Mouse (Mus musculus) CH12.LX (cell line): ENCODE results near the gene Actrt2. TPM values are rescaled to one million over a fixed set of nuclear protein-coding genes. Genes with fewer than 3 reads are reported as not detected.

Experiments
- DNase-seq: peaks from one replicate; pipeline ENCODE4 v3.0.0-alpha.2; 2013; ENCODE audit errors: extremely low read depth
- H3K27ac ChIP-seq: 2 replicates; pipeline ENCODE4 v1.5.1; 2012; ENCODE audit warnings: low read depth, mild to moderate bottlenecking, control low read depth, moderate library complexity; ENCODE audit not compliant: insufficient read depth
- H3K27me3 ChIP-seq: replicated peaks from 2 replicates; pipeline ENCODE3; 2012; ENCODE audit warnings: inconsistent platforms
- H3K36me3 ChIP-seq, 2 experiments: replicated peaks in 1 of 2; 2 replicates each; pipeline versions ENCODE3 to v1.6.1; 2012; ENCODE audit warnings: inconsistent platforms in 1 of 2, low read length in 1 of 2, mild to moderate bottlenecking in 1 of 2, mixed read lengths in 1 of 2, moderate library complexity in 1 of 2; ENCODE audit not compliant: control insufficient read depth in 1 of 2, insufficient read depth in 1 of 2
- H3K4me1 ChIP-seq, 2 experiments: 2 replicates each; pipeline ENCODE4 v1.6.1; 2012; ENCODE audit warnings: inconsistent platforms in 1 of 2, moderate library complexity in 1 of 2; ENCODE audit not compliant: insufficient read depth in 2 of 2, control insufficient read depth in 1 of 2
- H3K4me2 ChIP-seq: 2 replicates; pipeline ENCODE4 v1.6.1; 2012; ENCODE audit warnings: low read depth, mild to moderate bottlenecking, control low read depth; ENCODE audit not compliant: poor library complexity, insufficient read depth, severe bottlenecking
- H3K4me3 ChIP-seq, 3 experiments: fragments of 150-350 bp in 1 of 3; sonication (generic) in 1 of 3; replicated peaks in 1 of 3; 2 replicates each; pipeline versions ENCODE3 to v1.5.1; 2011 to 2012; ENCODE audit warnings: low read depth in 2 of 3, low read length in 2 of 3, mild to moderate bottlenecking in 2 of 3, moderate library complexity in 2 of 3, control low read depth in 1 of 3, improper control_type of control experiment in 1 of 3, inconsistent platforms in 1 of 3, mixed read lengths in 1 of 3; ENCODE audit not compliant: poor library complexity in 1 of 3
- H3K79me2 ChIP-seq: replicated peaks from 2 replicates; pipeline ENCODE4 v1.6.1; 2012; ENCODE audit warnings: mild to moderate bottlenecking, moderate library complexity; ENCODE audit not compliant: control insufficient read depth, poor library complexity, insufficient read depth, severe bottlenecking; ENCODE audit errors: extremely low read depth
- H3K9ac ChIP-seq: 2 replicates; pipeline ENCODE4 v1.6.1; 2012; ENCODE audit warnings: low read depth, mild to moderate bottlenecking, control low read depth, moderate library complexity; ENCODE audit not compliant: insufficient read depth
- H3K9me3 ChIP-seq: replicated peaks from 2 replicates; pipeline ENCODE3; 2012; ENCODE audit warnings: low read length, inconsistent platforms, mixed read lengths
- CHD1 ChIP-seq: IDR thresholded peaks from 2 replicates; pipeline ENCODE4 v1.6.1; 2012; ENCODE audit warnings: low read depth, low read length, improper control_type of control experiment, inconsistent platforms
- E2F4 ChIP-seq: IDR thresholded peaks from 2 replicates; pipeline ENCODE4 v1.6.1; 2011; ENCODE audit warnings: low read depth, low read length, improper control_type of control experiment; ENCODE audit not compliant: insufficient replicate concordance
- EP300 ChIP-seq: IDR thresholded peaks from 2 replicates; pipeline ENCODE4 v1.6.1; 2011; ENCODE audit warnings: low read length, improper control_type of control experiment
- ETS1 ChIP-seq: conservative IDR thresholded peaks from 2 replicates; pipeline ENCODE4 v1.6.1; 2012; ENCODE audit warnings: low read depth, mild to moderate bottlenecking, inconsistent platforms, low read length, improper control_type of control experiment, moderate library complexity
- GABPA ChIP-seq: IDR thresholded peaks from 2 replicates; pipeline ENCODE4 v1.6.1; 2012; ENCODE audit warnings: low read depth, low read length, improper control_type of control experiment, inconsistent platforms; ENCODE audit not compliant: insufficient replicate concordance
- IRF4 ChIP-seq: IDR thresholded peaks from 2 replicates; pipeline ENCODE4 v1.6.1; 2014; ENCODE audit warnings: low read depth, mild to moderate bottlenecking, inconsistent platforms, low read length, improper control_type of control experiment
- JUND ChIP-seq: conservative IDR thresholded peaks from 2 replicates; pipeline ENCODE4 v1.6.1; 2011; ENCODE audit warnings: low read depth, low read length, improper control_type of control experiment
- KAT2A ChIP-seq: IDR thresholded peaks from 2 replicates; pipeline ENCODE4 v1.6.1; 2012; ENCODE audit warnings: low read length, improper control_type of control experiment, inconsistent platforms; ENCODE audit not compliant: insufficient replicate concordance
- MAFK ChIP-seq: IDR thresholded peaks from 2 replicates; pipeline ENCODE4 v1.6.1; 2011; ENCODE audit warnings: low read length, improper control_type of control experiment; ENCODE audit not compliant: insufficient replicate concordance
- MAX ChIP-seq: IDR thresholded peaks from 2 replicates; pipeline ENCODE4 v1.6.1; 2011; ENCODE audit warnings: low read length, improper control_type of control experiment
- MEF2A ChIP-seq: IDR thresholded peaks from 2 replicates; pipeline ENCODE4 v1.6.1; 2014; ENCODE audit warnings: low read depth, mild to moderate bottlenecking, inconsistent platforms, low read length, improper control_type of control experiment, borderline replicate concordance
- MXI1 ChIP-seq: IDR thresholded peaks from 2 replicates; pipeline ENCODE4 v1.6.1; 2011; ENCODE audit warnings: mild to moderate bottlenecking, low read depth, low read length, improper control_type of control experiment
- MYC ChIP-seq: IDR thresholded peaks from 2 replicates; pipeline ENCODE4 v1.6.1; 2011; ENCODE audit warnings: low read depth, mild to moderate bottlenecking, improper control_type of control experiment, low read length
- NRF1 ChIP-seq: IDR thresholded peaks from 2 replicates; pipeline ENCODE4 v1.6.1; 2014; ENCODE audit warnings: low read depth, mild to moderate bottlenecking, inconsistent platforms, low read length, improper control_type of control experiment, moderate library complexity
- PAX5 ChIP-seq: IDR thresholded peaks from 2 replicates; pipeline ENCODE4 v1.6.1; 2012; ENCODE audit warnings: low read length, inconsistent platforms, mixed read lengths
- RAD21 ChIP-seq: IDR thresholded peaks from 2 replicates; pipeline ENCODE4 v1.6.1; 2011; ENCODE audit warnings: low read depth, mild to moderate bottlenecking, low read length, improper control_type of control experiment, moderate library complexity
- SMC3 ChIP-seq: IDR thresholded peaks from 2 replicates; pipeline ENCODE4 v1.6.1; 2011; ENCODE audit warnings: low read depth, low read length, improper control_type of control experiment
- USF2 ChIP-seq: conservative IDR thresholded peaks from 2 replicates; pipeline ENCODE4 v1.6.1; 2011; ENCODE audit warnings: low read depth, low read length, improper control_type of control experiment
- ZMIZ1 ChIP-seq: IDR thresholded peaks from 2 replicates; pipeline ENCODE4 v1.6.1; 2012; ENCODE audit warnings: low read depth, mild to moderate bottlenecking, inconsistent platforms, low read length, improper control_type of control experiment
- ZNF384 ChIP-seq: IDR thresholded peaks from 2 replicates; pipeline ENCODE4 v1.6.1; 2012; ENCODE audit warnings: low read depth, low read length, improper control_type of control experiment, inconsistent platforms
- dilution Hi-C: fragments of 300-500 bp; cut with MboI; formaldehyde crosslinking; loops from 2 replicates; pipeline ENCODE4 v1.14.3; 2020; ENCODE audit warnings: low sequenced_read_pairs; ENCODE audit not compliant: extremely low pct_unique_long_range_greater_than_20kb, extremely low pct_ligation_motif_present
- in situ Hi-C: fragments of 300-500 bp; cut with MboI; formaldehyde crosslinking; loops from 3 replicates; pipeline ENCODE4 v1.14.3; 2019; ENCODE audit warnings: low sequenced_read_pairs, low pct_ligation_motif_present, low pct_unique_long_range_greater_than_20kb, mixed read lengths
- polyA plus RNA-seq: library from polyadenylated mRNA; unstranded; fragments of >175 nt; gene quantifications from 2 replicates; pipeline ENCODE4 v1.2.1, GENCODE M21; 2012; ENCODE audit warnings: low read depth; ENCODE audit not compliant: insufficient read length
- total RNA-seq, 2 experiments: library from RNA; depleted of rRNA; stranded (reverse); fragments of 300-350 nt in 1 of 2; fragments of >200 nt in 1 of 2; gene quantifications; 2 replicates each; pipeline ENCODE4 v1.2.3; 2012 to 2014

Actrt2 gene
- total and polyA plus RNA-seq, 3 experiments, result not detected

- DNase-seq, result no peak
- dilution Hi-C loops (no loop called here), in situ Hi-C loops (no loop called here)
- no peaks in the 10 kb centered on the region for H3K27me3 ChIP-seq
- H3K9me3 ChIP-seq, result peaks cover 74% of the 10 kb centered on the region
- no peak overlapping the region for H3K4me3 ChIP-seq
- no peaks in the 10 kb centered on the region for H3K36me3 ChIP-seq
- H3K4me1 ChIP-seq, result no peaks in the 10 kb centered on the region
- no peak overlapping the region for H3K9ac ChIP-seq
- H3K27ac ChIP-seq, result no peak overlapping the region
- no peak for TF ChIP-seq GABPA
- TF ChIP-seq MYC, result no peak
- TF ChIP-seq KAT2A, result no peak
- no peak for TF ChIP-seq CHD1
- H3K79me2 ChIP-seq, result no peaks in the 10 kb centered on the region
- no peak overlapping the region for H3K4me2 ChIP-seq
Observed at GRCm38 (mm10) chr4:154649083-154649747, 18.5 kb downstream of the Actrt2 start.

DNA sequence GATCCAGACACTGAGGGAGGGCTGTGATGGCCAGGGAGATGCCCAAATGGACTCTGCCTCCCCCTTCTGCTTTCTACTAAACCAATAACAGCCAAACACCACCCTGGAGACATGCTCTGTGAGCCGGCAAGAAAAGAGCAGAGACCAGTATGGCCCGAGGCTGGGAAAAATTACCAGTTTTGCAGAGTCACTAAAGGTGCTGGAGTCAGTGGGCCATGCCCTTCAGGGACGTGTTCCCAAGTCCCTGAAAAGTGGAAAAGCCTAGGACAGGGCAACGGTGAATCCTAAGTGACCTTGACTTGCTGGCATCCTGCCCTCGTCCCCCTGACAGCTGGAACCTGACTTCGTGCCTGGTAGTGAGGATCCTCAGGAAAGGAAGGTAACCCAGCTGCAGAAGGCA lies 25.2 kb downstream of the Actrt2 start:
- dilution Hi-C loops (no loop called here), in situ Hi-C loops (no loop called here)
- DNase-seq, result no peak
- Histone ChIP-seq H3K79me2 (no peaks in the 10 kb centered on the region), H3K4me1 (no peaks in the 10 kb centered on the region), H3K9ac (no peak overlapping the region), H3K27ac (no peak overlapping the region), H3K4me3 (no peak overlapping the region), H3K36me3 (no peaks in the 10 kb centered on the region), H3K27me3 (no peaks in the 10 kb centered on the region)
- no peak for TF ChIP-seq ZMIZ1
- TF ChIP-seq EP300, result no peak
- TF ChIP-seq, all 38 proteins: peak for 0
- H3K9me3 ChIP-seq, result peaks cover 90% of the 10 kb centered on the region
- no peak overlapping the region for H3K4me2 ChIP-seq

GRCm38 (mm10) chr4:154641296-154642110 lies 26.2 kb downstream of the Actrt2 start:
- Histone ChIP-seq H3K27me3 (no peaks in the 10 kb centered on the region), H3K4me1 (no peaks in the 10 kb centered on the region), H3K9ac (no peak overlapping the region), H3K27ac (no peak overlapping the region), H3K4me3 (no peak overlapping the region), H3K9me3 (peaks cover 88% of the 10 kb centered on the region), H3K36me3 (no peaks in the 10 kb centered on the region), H3K79me2 (no peaks in the 10 kb centered on the region), H3K4me2 (no peak overlapping the region)
- no peak for TF ChIP-seq MEF2A
- TF ChIP-seq SMC3, result no peak
- TF ChIP-seq IRF4, result no peak
- no peak for TF ChIP-seq JUND
- no peak for TF ChIP-seq ETS1
- TF ChIP-seq NRF1, result no peak
- no peak for TF ChIP-seq MXI1
- no peak for TF ChIP-seq PAX5
- no peak for TF ChIP-seq MAX
- no peak for TF ChIP-seq EP300
- no peak for TF ChIP-seq GABPA
- no peak for TF ChIP-seq USF2
- no peak for TF ChIP-seq MAFK
- TF ChIP-seq RAD21, result no peak
- TF ChIP-seq E2F4, result no peak
- no peak for TF ChIP-seq ZNF384
- dilution Hi-C loops (no loop called here), in situ Hi-C loops (no loop called here)
- no peak for DNase-seq
